In genomic region chr10:60443078-60443477, GRCm38 (mm10) we compare ENCODE assay signal across 13 mouse cellular contexts. TPM values are rescaled to one million over a fixed set of nuclear protein-coding genes. Genes with fewer than 3 reads are reported as not detected.
DNase-seq lines count a peak whose midpoint lies in the region; ATAC-seq and TF ChIP-seq lines count a peak whose summit lies in the region.
"Had no signal": no experiment of that assay in that cellular context is flagged by ENCODE, and none has a peak within 500 bp of the region (broad histone marks: within the 10 kb centered on the region; RNA-seq: fewer than 3 reads in every experiment).

No protein-coding gene starts in this region.

- no peak for ATAC-seq in forebrain, embryonic 14.5 days
- ATAC-seq in cerebellum, adult (ENCODE audit: insufficient number of reproducible peaks, low FRiP score, low TSS enrichment), result no peak
- ATAC-seq: hindbrain, embryonic 16.5 days had no signal

- no peak for DNase-seq in liver, adult 2 months (ENCODE audit: extremely low read depth, low read depth, low spot score)
- no peak for DNase-seq in liver
- peak; percentile 14 for DNase-seq in 416B (ENCODE audit: low read depth)
- DNase-seq in B cell, adult 2 months, result peak; percentile 52 to 54
- peak; percentile 3 for DNase-seq in brain, adult 2 months (ENCODE audit: low read depth, low spot score)
- no peak for DNase-seq in forebrain, embryonic 14.5 days (ENCODE audit: low spot score)
- no peak for DNase-seq in heart, postnatal 4 days
- DNase-seq: gastrocnemius, postnatal 14 days; kidney, postnatal 36 days; lung, adult 18-20 months had no signal

- no peak overlapping the region for H3K4me2 ChIP-seq in forebrain, embryonic 14.5 days (ENCODE audit: low read length)

- H3K36me3 ChIP-seq in liver, adult 2 months (ENCODE audit: control insufficient read depth, insufficient read depth, low read length), result no peaks in the 10 kb centered on the region
- no peaks in the 10 kb centered on the region for H3K36me3 ChIP-seq in forebrain, embryonic 14.5 days (ENCODE audit: control insufficient read depth, insufficient read depth, low read length)

- peak; percentile 21; the same call in 1 of the 2 replicates for TF ChIP-seq CTCF in liver, adult 2 months (IDR thresholded peaks at IDR 0.05; ENCODE audit: low read depth, low read length)

- no peak overlapping the region for H3K9ac ChIP-seq in liver, adult 2 months (ENCODE audit: low read depth, low read length)
- no peak overlapping the region for H3K9ac ChIP-seq in forebrain, embryonic 14.5 days (ENCODE audit: low read length)

- H3K4me1 ChIP-seq in liver, adult 2 months (ENCODE audit: control insufficient read depth, insufficient read depth, low read length), result no peaks in the 10 kb centered on the region
- no peaks in the 10 kb centered on the region for H3K4me1 ChIP-seq in forebrain, embryonic 14.5 days (ENCODE audit: control insufficient read depth, insufficient read depth, low read length)

- H3K27ac ChIP-seq in liver, adult 2 months (replicated peaks; ENCODE audit: insufficient read depth, low read depth, low read length), result no peak overlapping the region
- H3K27ac ChIP-seq in forebrain, embryonic 14.5 days (ENCODE audit: low read depth, low read length), result no peak overlapping the region

- TF ChIP-seq POLR2A in liver, adult 2 months (IDR thresholded peaks at IDR 0.05; ENCODE audit: extremely low read depth, insufficient read depth, low read length), result no peak

- 8% methylated on average over 2 of the region's 2 CpGs for WGBS in liver, adult 2 months
- 2% methylated on average over 2 of the region's 2 CpGs for WGBS in forebrain, embryonic 14.5 days

- no peaks in the 10 kb centered on the region for H3K79me2 ChIP-seq in liver, adult 2 months (ENCODE audit: control insufficient read depth, insufficient read depth, low read length)

- no peaks in the 10 kb centered on the region for H3K27me3 ChIP-seq in liver, adult 2 months (ENCODE audit: control insufficient read depth, insufficient read depth, low read length)
- H3K27me3 ChIP-seq in forebrain, embryonic 14.5 days (replicated peaks; ENCODE audit: control insufficient read depth, insufficient read depth, low read length), result no peaks in the 10 kb centered on the region

- H3K9me3 ChIP-seq in forebrain, embryonic 14.5 days (replicated peaks; ENCODE audit: control insufficient read depth, low read length), result no peaks in the 10 kb centered on the region

- no peak overlapping the region for H3K4me3 ChIP-seq in liver, adult 2 months (ENCODE audit: insufficient read depth, low read depth, low read length)
- H3K4me3 ChIP-seq in forebrain, embryonic 14.5 days (ENCODE audit: low read depth, low read length), result no peak overlapping the region

RNA-seq across cellular contexts. Expression of gene Gm17455, which starts 43.6 kb away (rescaled TPM):
- total RNA-seq in liver, adult 2 months (2014; rRNA removed), result not detected in 2 replicates
- not detected in 2 replicates for polyA plus RNA-seq in liver, adult 2 months (2012; rRNA removed)
- 5.8 and 6.9 TPM in 2 replicates for polyA plus RNA-seq in forebrain, embryonic 14.5 days (2014; fragmentation: Nextera tagmentation; extraction: Ambion mirVana)
- not detected for total RNA-seq in heart, postnatal 4 days (2021)
- polyA plus RNA-seq: heart, embryonic 14.5 days had no signal

Comparison
In these comparisons a context has a peak if more than half of its experiments do, and no peak if none do; other contexts are left out.
1. DNase-seq: peak in 416B (single experiment), B cell, adult 2 months (2 of 2) and brain, adult 2 months (single experiment); none in liver, adult 2 months (single experiment), liver (single experiment), forebrain, embryonic 14.5 days (single experiment) and heart, postnatal 4 days (single experiment).